Mouse (Mus musculus) megakaryocyte, embryonic 14.5 days (primary cell): Measurements from ENCODE around the gene Galnt10. TPM values are rescaled to one million over a fixed set of nuclear protein-coding genes. Genes with fewer than 3 reads are reported as not detected.

Source experiments
- H3K27me3 ChIP-seq: replicated peaks from 2 replicates; pipeline ENCODE3; 2012; ENCODE audit warnings: inconsistent platforms
- H3K36me3 ChIP-seq: replicated peaks from 2 replicates; pipeline ENCODE3; 2012; ENCODE audit warnings: low read length, inconsistent platforms, mixed read lengths
- H3K4me1 ChIP-seq: 2 replicates; pipeline ENCODE4 v1.6.1; 2012; ENCODE audit warnings: inconsistent platforms
- H3K4me3 ChIP-seq: replicated peaks from 2 replicates; pipeline ENCODE3; 2012; ENCODE audit warnings: moderate library complexity, mild to moderate bottlenecking, inconsistent platforms
- H3K9me3 ChIP-seq: 2 replicates; pipeline ENCODE4 v1.6.1; 2012; ENCODE audit warnings: inconsistent platforms
- FLI1 ChIP-seq: IDR thresholded peaks from 2 replicates; pipeline ENCODE4 v1.6.1; 2012; ENCODE audit warnings: low read length, inconsistent platforms, mixed read lengths
- GATA1 ChIP-seq: IDR thresholded peaks from 3 replicates; pipeline ENCODE4 v1.6.1; 2012; ENCODE audit warnings: mixed read lengths, low read length, inconsistent platforms, borderline replicate concordance
- polyA plus RNA-seq: library from polyadenylated mRNA; stranded (reverse); fragments of >175 nt; gene quantifications from 2 replicates; pipeline ENCODE4 v1.2.3, GENCODE M21; 2012; ENCODE audit warnings: low replicate concordance; ENCODE audit not compliant: insufficient read depth

Galnt10 gene
- polyA plus RNA-seq, 1 experiment: 0.74 TPM

GRCm38 (mm10) chr11:57828955-57829870, 184.0 kb downstream of the Galnt10 start:
- Histone ChIP-seq H3K9me3 (0 out of 2 replicates have a peak, but pooled peaks cover 8% of the 10 kb centered on the region), H3K4me3 (no peak overlapping the region), H3K27me3 (peaks cover 94% of the 10 kb centered on the region), H3K36me3 (no peaks in the 10 kb centered on the region), H3K4me1 (peaks cover 35% of the 10 kb centered on the region)
- TF ChIP-seq GATA1 (no peak), FLI1 (no peak)

- no peak for TF ChIP-seq GATA1
- no peak for TF ChIP-seq FLI1
- Histone ChIP-seq H3K4me3 (no peak overlapping the region), H3K27me3 (peaks cover 95% of the 10 kb centered on the region), H3K9me3 (0 out of 2 replicates have a peak, but pooled peaks cover 8% of the 10 kb centered on the region), H3K4me1 (peaks cover 35% of the 10 kb centered on the region), H3K36me3 (no peaks in the 10 kb centered on the region)
These were observed 184.9 kb downstream of the Galnt10 start for GRCm38 (mm10) chr11:57829871-57830775.

- H3K4me3 ChIP-seq: peak overlapping the region; percentile 14
- TF ChIP-seq FLI1 (no peak), GATA1 (no peak)
- 0 out of 2 replicates have a peak, but pooled peaks cover 8% of the 10 kb centered on the region for H3K9me3 ChIP-seq
- H3K36me3 ChIP-seq: no peaks in the 10 kb centered on the region
- H3K4me1 ChIP-seq: peaks cover 35% of the 10 kb centered on the region
- peaks cover 98% of the 10 kb centered on the region for H3K27me3 ChIP-seq
These were observed 186.1 kb downstream of the Galnt10 start for GRCm38 (mm10) chr11:57831281-57831781.

- H3K36me3 ChIP-seq: no peaks in the 10 kb centered on the region
- 0 out of 2 replicates have a peak, but pooled peaks cover 8% of the 10 kb centered on the region for H3K9me3 ChIP-seq
- H3K4me1 ChIP-seq: peaks cover 37% of the 10 kb centered on the region
- peaks cover 98% of the 10 kb centered on the region for H3K27me3 ChIP-seq
- TF ChIP-seq FLI1 (no peak), GATA1 (no peak)
- no peak overlapping the region for H3K4me3 ChIP-seq
These were observed 186.6 kb downstream of the Galnt10 start for GRCm38 (mm10) chr11:57831861-57832260.

GRCm38 (mm10) chr11:57832552-57833201, 187.4 kb downstream of the Galnt10 start, which contains the start of gene Hand1:
TSS of gene Hand1 (minus strand) at chr11:57832818.
- TF ChIP-seq GATA1: no peak
- TF ChIP-seq FLI1: no peak
- peaks cover 98% of the 10 kb centered on the region for H3K27me3 ChIP-seq
- no peaks in the 10 kb centered on the region for H3K36me3 ChIP-seq

GRCm38 (mm10) chr11:57833296-57833977, 188.2 kb downstream of the Galnt10 start:
- 0 out of 2 replicates have a peak, but pooled peaks cover 8% of the 10 kb centered on the region for H3K9me3 ChIP-seq
- TF ChIP-seq FLI1 (no peak), GATA1 (no peak)
- no peak overlapping the region for H3K4me3 ChIP-seq
- no peaks in the 10 kb centered on the region for H3K36me3 ChIP-seq
- peaks cover 98% of the 10 kb centered on the region for H3K27me3 ChIP-seq
- H3K4me1 ChIP-seq: peaks cover 22% of the 10 kb centered on the region; the same call in 1 of the 2 replicates

More at GRCm38 (mm10) chr11:57832552-57833201, 187.4 kb downstream of the Galnt10 start, which contains the start of gene Hand1:
- 0 out of 2 replicates have a peak, but pooled peaks cover 8% of the 10 kb centered on the region for H3K9me3 ChIP-seq
- peaks cover 29% of the 10 kb centered on the region for H3K4me1 ChIP-seq
- H3K4me3 ChIP-seq: peak within 1 kb of the TSS; percentile 14

- Histone ChIP-seq H3K4me1 (peaks cover 16% of the 10 kb centered on the region; the same call in 1 of the 2 replicates), H3K4me3 (no peak overlapping the region), H3K36me3 (no peaks in the 10 kb centered on the region), H3K27me3 (peaks cover 97% of the 10 kb centered on the region), H3K9me3 (0 out of 2 replicates have a peak, but pooled peaks cover 8% of the 10 kb centered on the region)
- no peak for TF ChIP-seq FLI1
- TF ChIP-seq GATA1: no peak
These were observed 188.8 kb downstream of the Galnt10 start for GRCm38 (mm10) chr11:57834031-57834430.

GRCm38 (mm10) chr11:57835331-57835730, 190.1 kb downstream of the Galnt10 start:
- H3K27me3 ChIP-seq: peaks cover 97% of the 10 kb centered on the region
- H3K9me3 ChIP-seq: 0 out of 2 replicates have a peak, but pooled peaks cover 8% of the 10 kb centered on the region
- H3K4me3 ChIP-seq: no peak overlapping the region
- peaks cover 15% of the 10 kb centered on the region; the same call in 1 of the 2 replicates for H3K4me1 ChIP-seq
- no peaks in the 10 kb centered on the region for H3K36me3 ChIP-seq
- no peak for TF ChIP-seq FLI1
- no peak for TF ChIP-seq GATA1
